Mouse (Mus musculus) heart, adult 9 months (tissue): ENCODE measurements around the gene Gli2.

ENCODE experiments used
- DNase-seq, 2 experiments: peaks; one replicate each; pipeline ENCODE4 v3.0.0; 2022; ENCODE audit warnings: low spot score in 2 of 2

Gene Gli2

GRCm38 (mm10) chr1:118799322-118800116, 253.9 kb downstream of the Gli2 start:
- DNase-seq, result no peak

- DNase-seq, result no peak
Observed at GRCm38 (mm10) chr1:118795415-118796167, 257.8 kb downstream of the Gli2 start.

GRCm38 (mm10) chr1:118789871-118790270, 263.5 kb downstream of the Gli2 start:
- no peak for DNase-seq

GRCm38 (mm10) chr1:118789468-118789867, 264.0 kb downstream of the Gli2 start:
- DNase-seq, result no peak

- no peak for DNase-seq
Observed at GRCm38 (mm10) chr1:118788813-118789212, 264.6 kb downstream of the Gli2 start.

GRCm38 (mm10) chr1:118787486-118787885, 265.9 kb downstream of the Gli2 start:
- no peak for DNase-seq
